Mouse (Mus musculus): Measurements from ENCODE around the gene Magi1. TPM values are rescaled to one million over a fixed set of nuclear protein-coding genes. Genes with fewer than 3 reads are reported as not detected.

Gene Magi1
- polyA plus RNA-seq, 1 experiment from 2014 or later, result 29.1 TPM

GRCm38 (mm10) chr6:93961782-93962181 is 321.9 kb downstream of the Magi1 start:
- Histone ChIP-seq H3K27ac (no peak overlapping the region), H3K9ac (no peak overlapping the region), H3K9me3 (no peaks in the 10 kb centered on the region), H3K27me3 (no peaks in the 10 kb centered on the region), H3K4me1 (replicated peaks) (peaks cover 11% of the 10 kb centered on the region), H3K36me3 (no peaks in the 10 kb centered on the region), H3K4me3 (no peak overlapping the region), H3K4me2 (no peak overlapping the region)
- WGBS, result 71% methylated on average over 1 of the region's 1 CpGs
- ATAC-seq (ENCODE audit: low FRiP score), result no peak

GRCm38 (mm10) chr6:93957172-93957571 is 326.5 kb downstream of the Magi1 start:
- Histone ChIP-seq H3K4me1 (replicated peaks) (peaks cover 27% of the 10 kb centered on the region), H3K27me3 (no peaks in the 10 kb centered on the region), H3K9ac (no peak overlapping the region), H3K36me3 (no peaks in the 10 kb centered on the region), H3K4me2 (no peak overlapping the region), H3K9me3 (no peaks in the 10 kb centered on the region), H3K4me3 (no peak overlapping the region), H3K27ac (peak overlapping the region; percentile 52; the same call in 1 of the 2 replicates)
- WGBS, result 25% methylated on average over 2 of the region's 2 CpGs
- peak; percentile 52; the same call in 1 of the 2 replicates for ATAC-seq (ENCODE audit: low FRiP score)

GRCm38 (mm10) chr6:93946612-93947011 is 337.1 kb downstream of the Magi1 start:
- no peaks in the 10 kb centered on the region for H3K36me3 ChIP-seq
- H3K27ac ChIP-seq, result no peak overlapping the region
- H3K9ac ChIP-seq, result no peak overlapping the region
- no peak for ATAC-seq (ENCODE audit: low FRiP score)
- H3K27me3 ChIP-seq, result no peaks in the 10 kb centered on the region
- H3K4me1 ChIP-seq (replicated peaks), result no peaks in the 10 kb centered on the region
- no peak overlapping the region for H3K4me2 ChIP-seq
- 67% methylated on average over 2 of the region's 2 CpGs for WGBS
- no peaks in the 10 kb centered on the region for H3K9me3 ChIP-seq
- no peak overlapping the region for H3K4me3 ChIP-seq

- Histone ChIP-seq H3K4me1 (replicated peaks) (no peaks in the 10 kb centered on the region), H3K27ac (no peak overlapping the region), H3K27me3 (no peaks in the 10 kb centered on the region), H3K4me2 (no peak overlapping the region), H3K9me3 (no peaks in the 10 kb centered on the region), H3K9ac (no peak overlapping the region), H3K36me3 (no peaks in the 10 kb centered on the region), H3K4me3 (no peak overlapping the region)
- WGBS, result 92% methylated on average over 6 of the region's 6 CpGs
- ATAC-seq (ENCODE audit: low FRiP score), result no peak
These were observed 347.4 kb downstream of the Magi1 start for GRCm38 (mm10) chr6:93936359-93936758.

- 77% methylated on average over 4 of the region's 4 CpGs for WGBS
- no peak for ATAC-seq (ENCODE audit: low FRiP score)
- H3K4me1 ChIP-seq (replicated peaks), result no peaks in the 10 kb centered on the region
These were observed 347.9 kb downstream of the Magi1 start for GRCm38 (mm10) chr6:93935793-93936192.

GRCm38 (mm10) chr6:93934700-93935099 is 349.0 kb downstream of the Magi1 start:
- H3K9ac ChIP-seq, result no peak overlapping the region
- no peak overlapping the region for H3K4me2 ChIP-seq
- H3K9me3 ChIP-seq, result no peaks in the 10 kb centered on the region
- H3K27ac ChIP-seq, result no peak overlapping the region
- no peak overlapping the region for H3K4me3 ChIP-seq
- 88% methylated on average over 2 of the region's 2 CpGs for WGBS
- H3K4me1 ChIP-seq (replicated peaks), result no peaks in the 10 kb centered on the region
- H3K27me3 ChIP-seq, result no peaks in the 10 kb centered on the region
- ATAC-seq (ENCODE audit: low FRiP score), result no peak
- no peaks in the 10 kb centered on the region for H3K36me3 ChIP-seq

More at GRCm38 (mm10) chr6:93935793-93936192, 347.9 kb downstream of the Magi1 start:
- Histone ChIP-seq H3K27me3 (no peaks in the 10 kb centered on the region), H3K27ac (no peak overlapping the region), H3K9me3 (no peaks in the 10 kb centered on the region), H3K36me3 (no peaks in the 10 kb centered on the region), H3K4me3 (no peak overlapping the region), H3K4me2 (no peak overlapping the region), H3K9ac (no peak overlapping the region)

- no peak for ATAC-seq (ENCODE audit: low FRiP score)
These were observed 359.1 kb downstream of the Magi1 start for GRCm38 (mm10) chr6:93924568-93924967.

GRCm38 (mm10) chr6:93923972-93924371 is 359.7 kb downstream of the Magi1 start:
- Histone ChIP-seq H3K36me3 (no peaks in the 10 kb centered on the region), H3K4me3 (no peak overlapping the region), H3K9ac (no peak overlapping the region), H3K9me3 (no peaks in the 10 kb centered on the region), H3K4me2 (no peak overlapping the region), H3K27ac (peak overlapping the region; percentile 45; the same call in 1 of the 2 replicates), H3K27me3 (no peaks in the 10 kb centered on the region), H3K4me1 (replicated peaks) (peaks cover 7% of the 10 kb centered on the region)
- no peak for ATAC-seq (ENCODE audit: low FRiP score)
- 38% methylated on average over 3 of the region's 3 CpGs for WGBS

More at GRCm38 (mm10) chr6:93924568-93924967, 359.1 kb downstream of the Magi1 start:
- no peaks in the 10 kb centered on the region for H3K36me3 ChIP-seq
- H3K9me3 ChIP-seq, result no peaks in the 10 kb centered on the region
- H3K4me1 ChIP-seq (replicated peaks), result peaks cover 7% of the 10 kb centered on the region
- H3K27ac ChIP-seq, result no peak overlapping the region
- H3K27me3 ChIP-seq, result no peaks in the 10 kb centered on the region
- H3K9ac ChIP-seq, result no peak overlapping the region
- H3K4me2 ChIP-seq, result no peak overlapping the region
- H3K4me3 ChIP-seq, result no peak overlapping the region
- 89% methylated on average over 2 of the region's 2 CpGs for WGBS

- 0 out of 2 replicates have a peak overlapping the region, but pooled peaks have one; percentile 13 for H3K27ac ChIP-seq
- no peak overlapping the region for H3K4me2 ChIP-seq
- H3K4me1 ChIP-seq (replicated peaks), result peaks cover 7% of the 10 kb centered on the region
- no peaks in the 10 kb centered on the region for H3K36me3 ChIP-seq
- ATAC-seq (ENCODE audit: low FRiP score), result no peak
- 33% methylated on average over 5 of the region's 5 CpGs for WGBS
- no peaks in the 10 kb centered on the region for H3K9me3 ChIP-seq
- no peak overlapping the region for H3K4me3 ChIP-seq
- H3K27me3 ChIP-seq, result no peaks in the 10 kb centered on the region
- no peak overlapping the region for H3K9ac ChIP-seq
These were observed 360.4 kb downstream of the Magi1 start for GRCm38 (mm10) chr6:93923351-93923750.

GRCm38 (mm10) chr6:93922931-93923330 is 360.8 kb downstream of the Magi1 start:
- Histone ChIP-seq H3K27me3 (no peaks in the 10 kb centered on the region), H3K4me1 (replicated peaks) (peaks cover 7% of the 10 kb centered on the region), H3K4me2 (no peak overlapping the region), H3K36me3 (no peaks in the 10 kb centered on the region), H3K9ac (no peak overlapping the region), H3K27ac (0 out of 2 replicates have a peak overlapping the region, but pooled peaks have one; percentile 13), H3K9me3 (no peaks in the 10 kb centered on the region), H3K4me3 (no peak overlapping the region)
- WGBS, result 80% methylated on average over 7 of the region's 7 CpGs
- ATAC-seq (ENCODE audit: low FRiP score), result no peak

- H3K4me3 ChIP-seq, result peak overlapping the region; percentile 59
- peaks cover 43% of the 10 kb centered on the region for H3K4me1 ChIP-seq (replicated peaks)
- peak overlapping the region; percentile 98 for H3K27ac ChIP-seq
- H3K9me3 ChIP-seq, result no peaks in the 10 kb centered on the region
- H3K9ac ChIP-seq, result peak overlapping the region; percentile 91
- H3K36me3 ChIP-seq, result no peaks in the 10 kb centered on the region
- no peaks in the 10 kb centered on the region for H3K27me3 ChIP-seq
- 1% methylated on average over 22 of the region's 22 CpGs for WGBS
- H3K4me2 ChIP-seq, result peak overlapping the region; percentile 78
- ATAC-seq (ENCODE audit: low FRiP score), result peak; percentile 73
These were observed 370.4 kb downstream of the Magi1 start for GRCm38 (mm10) chr6:93913226-93913861.

- Histone ChIP-seq H3K9ac (peak overlapping the region; percentile 91), H3K4me2 (peak overlapping the region; percentile 78), H3K27me3 (no peaks in the 10 kb centered on the region), H3K4me3 (peak overlapping the region; percentile 59), H3K36me3 (no peaks in the 10 kb centered on the region), H3K9me3 (no peaks in the 10 kb centered on the region), H3K27ac (peak overlapping the region; percentile 98), H3K4me1 (replicated peaks) (peaks cover 43% of the 10 kb centered on the region)
- under 1% methylated on average over 20 of the region's 20 CpGs for WGBS
- ATAC-seq (ENCODE audit: low FRiP score), result peak; percentile 90
These were observed 371.0 kb downstream of the Magi1 start for GRCm38 (mm10) chr6:93912582-93913225.

Measured in hindbrain, embryonic 13.5 days (tissue).